Mouse (Mus musculus) spleen, adult 2 months (tissue): ENCODE results near the gene Hexim2.
A peak's percentile ranks its signal among the peaks of the same experiment; 100 is the strongest.

Experiments used
- CTCF ChIP-seq: fragments of 200-500 bp; IDR thresholded peaks from 2 replicates; pipeline ENCODE4 v1.5.1; 2011; ENCODE audit warnings: mild to moderate bottlenecking, inconsistent platforms; ENCODE audit not compliant: insufficient read depth, insufficient read length, insufficient replicate concordance; ENCODE audit errors: extremely low read depth
- POLR2A ChIP-seq: fragments of 200-500 bp; IDR thresholded peaks from 2 replicates; pipeline ENCODE4 v1.6.1; 2011; ENCODE audit warnings: low read depth, low read length, inconsistent platforms

DNA sequence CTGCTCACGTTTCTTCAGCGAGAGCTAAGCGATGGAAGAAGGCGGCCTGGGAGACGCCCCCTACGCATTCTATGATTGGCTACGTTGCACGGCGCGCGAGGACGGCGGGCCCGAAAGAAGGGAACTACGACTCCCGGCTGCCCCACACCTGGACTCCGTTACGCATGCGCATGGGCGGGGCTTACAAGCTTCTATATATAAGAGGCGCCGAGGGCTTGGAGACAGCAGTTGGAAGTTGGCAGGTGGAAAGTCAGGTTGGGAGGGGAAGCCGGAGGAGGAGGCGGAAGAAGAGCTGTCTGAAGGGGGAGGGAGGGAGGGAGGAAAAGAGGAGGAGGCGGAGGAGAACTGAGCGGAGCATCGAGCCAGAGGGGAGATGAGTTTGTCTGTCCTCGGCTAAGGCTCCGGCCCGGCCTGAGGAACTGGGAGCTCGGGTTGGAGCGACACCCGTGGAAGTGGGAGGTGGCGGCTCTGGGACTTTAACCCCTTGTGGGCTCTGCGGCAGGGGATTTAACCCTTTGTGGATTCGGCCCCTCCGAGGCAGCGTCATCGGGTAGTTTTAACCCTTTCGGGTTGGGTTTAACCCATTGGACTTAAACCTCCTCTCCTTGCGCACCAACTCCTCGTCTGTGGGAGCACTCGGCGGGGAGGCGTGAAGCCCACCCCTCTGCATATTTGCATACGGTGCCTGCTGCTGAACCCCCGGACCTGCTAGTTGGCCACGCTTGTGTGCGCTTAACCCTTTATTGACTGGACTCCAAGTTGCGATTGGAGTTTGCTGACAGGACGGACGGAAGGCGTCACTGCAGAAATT lies 16.0 kb upstream of the Hexim2 start, which contains the start of gene Hexim1:
- TF ChIP-seq POLR2A (peak; percentile 99), CTCF (no peak)
